Mouse (Mus musculus) kidney, adult 2 months (tissue): Measurements from ENCODE around the gene 1110051M20Rik. TPM values are rescaled to one million over a fixed set of nuclear protein-coding genes. Genes with fewer than 3 reads are reported as not detected.

ENCODE experiments used
- DNase-seq: peaks from one replicate; pipeline ENCODE4 v3.0.0; 2021
- H3K27ac ChIP-seq: fragments of 200-500 bp; 2 replicates; pipeline ENCODE4 v1.5.1; 2012; ENCODE audit warnings: low read depth, low read length, control low read depth, inconsistent platforms; ENCODE audit not compliant: insufficient read depth
- H3K27me3 ChIP-seq: fragments of 200-500 bp; replicated peaks from 2 replicates; pipeline ENCODE4 v1.6.1; 2012; ENCODE audit warnings: mild to moderate bottlenecking, moderate library complexity, low read length, inconsistent platforms; ENCODE audit not compliant: control insufficient read depth, insufficient read depth
- H3K36me3 ChIP-seq: fragments of 200-500 bp; 2 replicates; pipeline ENCODE4 v1.6.1; 2012; ENCODE audit warnings: mild to moderate bottlenecking, moderate library complexity, low read length, inconsistent platforms; ENCODE audit not compliant: control insufficient read depth, insufficient read depth
- H3K4me1 ChIP-seq: fragments of 200-500 bp; 2 replicates; pipeline ENCODE4 v1.6.1; 2011; ENCODE audit warnings: low read length; ENCODE audit not compliant: control insufficient read depth, insufficient read depth
- H3K4me3 ChIP-seq: fragments of 200-500 bp; 2 replicates; pipeline ENCODE4 v1.5.1; 2011; ENCODE audit warnings: mild to moderate bottlenecking, low read depth, low read length, control low read depth; ENCODE audit not compliant: insufficient read depth
- CTCF ChIP-seq: fragments of 200-500 bp; conservative IDR thresholded peaks from 2 replicates; pipeline ENCODE4 v1.5.1; 2011; ENCODE audit warnings: low read depth, mild to moderate bottlenecking, control low read depth, low read length, moderate library complexity, mixed read lengths; ENCODE audit not compliant: insufficient read depth, insufficient read length
- POLR2A ChIP-seq: fragments of 200-500 bp; IDR thresholded peaks from one replicate; pipeline ENCODE4 v1.6.1; 2011; ENCODE audit warnings: low read depth, low read length, control low read depth
- WGBS: fragments of 180-500 bp; shearing (Covaris S2); methylation state at CpG from one replicate; pipeline ENCODE4 v1.1.7; 2018; 5-methylcytosine and 5-hydroxymethylcytosine counted together
- polyA plus RNA-seq: library from polyadenylated mRNA; depleted of rRNA; stranded (reverse); fragments of >200 nt; gene quantifications from 2 replicates; pipeline ENCODE4 v1.2.3, GENCODE M21; 2012

The 1110051M20Rik gene
- polyA plus RNA-seq, 1 experiment = 36.7 TPM

- Histone ChIP-seq H3K27me3 (no peaks in the 10 kb centered on the region), H3K27ac (peak overlapping the region; percentile 40; the same call in 1 of the 2 replicates), H3K36me3 (no peaks in the 10 kb centered on the region), H3K4me3 (peak overlapping the region; percentile 89), H3K4me1 (peaks cover 12% of the 10 kb centered on the region)
- under 1% methylated on average over 21 of the region's 21 CpGs for WGBS
- no peak for DNase-seq
- TF ChIP-seq POLR2A (no peak), CTCF (no peak)
These were observed 13.8 kb upstream of the 1110051M20Rik start for GRCm38 (mm10) chr2:91458252-91458672.

- WGBS = under 1% methylated on average over 45 of the region's 45 CpGs
- Histone ChIP-seq H3K4me3 (peak overlapping the region; percentile 89), H3K27ac (peak overlapping the region; percentile 63), H3K4me1 (peaks cover 17% of the 10 kb centered on the region), H3K27me3 (no peaks in the 10 kb centered on the region), H3K36me3 (no peaks in the 10 kb centered on the region)
- DNase-seq = peak; percentile 35
- TF ChIP-seq POLR2A (no peak), CTCF (no peak)
These were observed 13.2 kb upstream of the 1110051M20Rik start for GRCm38 (mm10) chr2:91457656-91458251.

- no peak for TF ChIP-seq POLR2A
- no peak for TF ChIP-seq CTCF
- Histone ChIP-seq H3K4me1 (peaks cover 18% of the 10 kb centered on the region), H3K4me3 (peak within 1 kb of the TSS; percentile 89), H3K27me3 (no peaks in the 10 kb centered on the region), H3K36me3 (no peaks in the 10 kb centered on the region), H3K27ac (peak within 1 kb of the TSS; percentile 63)
- 3% methylated on average over 28 of the region's 36 CpGs for WGBS
- peak; percentile 75 for DNase-seq
These were observed 12.8 kb upstream of the 1110051M20Rik start, which contains the start of gene Lrp4 for GRCm38 (mm10) chr2:91457259-91457655. Gene Lrp4, plus strand, starts transcription at chr2:91457511.

GRCm38 (mm10) chr2:91456491-91457100, 12.1 kb upstream of the 1110051M20Rik start:
- DNase-seq = no peak
- H3K36me3 ChIP-seq = no peaks in the 10 kb centered on the region
- peak overlapping the region; percentile 89 for H3K4me3 ChIP-seq
- peaks cover 18% of the 10 kb centered on the region for H3K4me1 ChIP-seq
- H3K27ac ChIP-seq = 0 out of 2 replicates have a peak overlapping the region, but pooled peaks have one; percentile 39
- WGBS = 68% methylated on average over 9 of the region's 9 CpGs
- no peaks in the 10 kb centered on the region for H3K27me3 ChIP-seq
- TF ChIP-seq CTCF = no peak
- TF ChIP-seq POLR2A = no peak

- H3K4me3 ChIP-seq = no peak overlapping the region
- H3K4me1 ChIP-seq = peaks cover 15% of the 10 kb centered on the region
- 5% methylated on average over 4 of the region's 4 CpGs for WGBS
- no peak overlapping the region for H3K27ac ChIP-seq
- TF ChIP-seq POLR2A (no peak), CTCF (peak; percentile 33)
- no peaks in the 10 kb centered on the region for H3K36me3 ChIP-seq
- H3K27me3 ChIP-seq = no peaks in the 10 kb centered on the region
- peak; percentile 74 for DNase-seq
These were observed 11.3 kb upstream of the 1110051M20Rik start for GRCm38 (mm10) chr2:91455826-91456225.

- H3K27ac ChIP-seq = no peak overlapping the region
- H3K27me3 ChIP-seq = no peaks in the 10 kb centered on the region
- no peak overlapping the region for H3K4me3 ChIP-seq
- DNase-seq = no peak
- H3K4me1 ChIP-seq = peaks cover 13% of the 10 kb centered on the region
- H3K36me3 ChIP-seq = no peaks in the 10 kb centered on the region
- 96% methylated on average over 3 of the region's 3 CpGs for WGBS
- TF ChIP-seq POLR2A (no peak), CTCF (no peak)
These were observed 9.9 kb upstream of the 1110051M20Rik start for GRCm38 (mm10) chr2:91454434-91454833.
